Mouse (Mus musculus): ENCODE measurements around the gene Polg2. TPM values are rescaled to one million over a fixed set of nuclear protein-coding genes. Genes with fewer than 3 reads are reported as not detected.
"Not testable (repeated sequence)": the region's sequence is repeated elsewhere in the genome, so short reads cannot be mapped to it uniquely, and the experiment has no call there.

Gene Polg2
- polyA plus RNA-seq (2012; rRNA removed) = 8.6 and 9.4 TPM in 2 replicates

GRCm38 (mm10) chr11:106779388-106780088 lies at the start of gene Polg2:
Polg2 (minus strand) TSS chr11:106779537.
- DNase-seq (ENCODE audit: low spot score) = peak; percentile 89

GRCm38 (mm10) chr11:106828079-106828478 lies 48.7 kb upstream of the Polg2 start:
- DNase-seq (ENCODE audit: low spot score) = no peak

GRCm38 (mm10) chr11:106824403-106824802 lies 45.1 kb upstream of the Polg2 start:
- no peak for DNase-seq (ENCODE audit: low spot score)

GRCm38 (mm10) chr11:106823741-106824140 lies 44.4 kb upstream of the Polg2 start:
- DNase-seq (ENCODE audit: low spot score) = no peak

GRCm38 (mm10) chr11:106822911-106823310 lies 43.6 kb upstream of the Polg2 start:
- no peak for DNase-seq (ENCODE audit: low spot score)

- no peak for DNase-seq (ENCODE audit: low spot score)
Observed at GRCm38 (mm10) chr11:106822491-106822890, 43.2 kb upstream of the Polg2 start.

GRCm38 (mm10) chr11:106821397-106821796 lies 42.1 kb upstream of the Polg2 start:
- DNase-seq (ENCODE audit: low spot score) = no peak

- no peak for DNase-seq (ENCODE audit: low spot score)
Observed at GRCm38 (mm10) chr11:106820972-106821371, 41.6 kb upstream of the Polg2 start.

- DNase-seq (ENCODE audit: low spot score) = no peak
Observed at GRCm38 (mm10) chr11:106820252-106820651, 40.9 kb upstream of the Polg2 start.

GRCm38 (mm10) chr11:106819595-106819994 lies 40.3 kb upstream of the Polg2 start:
- DNase-seq (ENCODE audit: low spot score) = no peak

GRCm38 (mm10) chr11:106818341-106818740 lies 39.0 kb upstream of the Polg2 start:
- no peak for DNase-seq (ENCODE audit: low spot score)

GRCm38 (mm10) chr11:106817808-106818207 lies 38.5 kb upstream of the Polg2 start:
- no peak for DNase-seq (ENCODE audit: low spot score)

- DNase-seq (ENCODE audit: low spot score) = no peak
Observed at GRCm38 (mm10) chr11:106817156-106817555, 37.8 kb upstream of the Polg2 start.

GRCm38 (mm10) chr11:106816316-106816715 lies 37.0 kb upstream of the Polg2 start:
- no peak for DNase-seq (ENCODE audit: low spot score)

- DNase-seq (ENCODE audit: low spot score) = no peak
Observed at GRCm38 (mm10) chr11:106815761-106816160, 36.4 kb upstream of the Polg2 start.

- no peak for DNase-seq (ENCODE audit: low spot score)
Observed at GRCm38 (mm10) chr11:106815331-106815730, 36.0 kb upstream of the Polg2 start.

GRCm38 (mm10) chr11:106814601-106815320 lies 35.4 kb upstream of the Polg2 start:
- no peak for DNase-seq (ENCODE audit: low spot score)

GRCm38 (mm10) chr11:106812410-106813136 lies 33.2 kb upstream of the Polg2 start:
- DNase-seq (ENCODE audit: low spot score) = no peak

GRCm38 (mm10) chr11:106807442-106807841 lies 28.1 kb upstream of the Polg2 start:
- not testable (repeated sequence) for DNase-seq (ENCODE audit: low spot score)

GRCm38 (mm10) chr11:106802069-106802627 lies 22.8 kb upstream of the Polg2 start:
- DNase-seq (ENCODE audit: low spot score) = no peak

- DNase-seq (ENCODE audit: low spot score) = no peak
Observed at GRCm38 (mm10) chr11:106795679-106796078, 16.3 kb upstream of the Polg2 start.

- no peak for DNase-seq (ENCODE audit: low spot score)
Observed at GRCm38 (mm10) chr11:106793846-106794245, 14.5 kb upstream of the Polg2 start.
